Mouse (Mus musculus) thymus, postnatal 14 days (tissue): ENCODE results near the gene Myct1.
A peak's percentile ranks its signal among the peaks of the same experiment; 100 is the strongest.

Experiments
- DNase-seq: peaks from one replicate; pipeline ENCODE4 v3.0.0; 2021

The Myct1 gene

DNA sequence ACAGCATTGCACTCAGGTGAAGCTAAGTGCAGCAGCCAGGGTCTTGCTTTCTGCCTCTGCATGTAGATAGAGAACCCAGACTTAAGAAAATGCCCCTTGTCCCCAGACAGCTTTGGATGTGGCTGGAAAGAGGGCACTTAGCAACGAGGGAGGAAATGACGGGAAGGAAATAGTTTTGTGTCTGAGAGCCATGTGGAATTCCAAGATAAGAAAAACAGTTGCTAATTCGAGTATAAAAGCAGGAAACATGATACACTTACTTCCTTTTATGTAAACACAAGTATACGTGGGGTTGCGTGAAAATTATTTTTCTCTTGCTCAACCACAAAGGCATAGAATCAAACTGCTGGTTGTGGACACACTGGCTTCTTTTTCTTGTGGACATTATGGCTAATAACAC is at the start of gene Myct1:
Gene Myct1 (plus strand): TSS at position 312 of the 400 bp plus-strand sequence.
- no peak for DNase-seq

GRCm38 (mm10) chr10:5546428-5546827 is 47.1 kb upstream of the Myct1 start:
- DNase-seq: no peak

DNA sequence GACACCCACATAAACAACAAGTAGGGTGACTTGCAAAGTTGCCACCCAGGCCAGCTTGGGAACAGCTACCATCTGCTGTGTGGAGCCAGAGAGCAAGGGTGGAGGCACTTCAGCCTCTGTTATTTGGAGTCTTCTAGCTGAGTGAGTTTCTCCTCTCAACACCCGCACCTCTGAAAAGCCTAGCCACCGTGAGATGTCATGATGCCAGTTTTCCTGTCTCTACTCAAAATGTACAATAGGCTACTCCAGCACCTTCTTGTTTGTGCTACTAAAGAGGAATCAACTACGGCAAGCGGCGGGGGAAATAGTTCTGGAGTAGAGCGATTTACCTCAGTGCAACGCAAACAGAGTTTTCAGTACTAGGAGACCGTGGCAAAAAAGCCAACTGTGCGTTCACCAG is 45.8 kb upstream of the Myct1 start:
- no peak for DNase-seq

DNA sequence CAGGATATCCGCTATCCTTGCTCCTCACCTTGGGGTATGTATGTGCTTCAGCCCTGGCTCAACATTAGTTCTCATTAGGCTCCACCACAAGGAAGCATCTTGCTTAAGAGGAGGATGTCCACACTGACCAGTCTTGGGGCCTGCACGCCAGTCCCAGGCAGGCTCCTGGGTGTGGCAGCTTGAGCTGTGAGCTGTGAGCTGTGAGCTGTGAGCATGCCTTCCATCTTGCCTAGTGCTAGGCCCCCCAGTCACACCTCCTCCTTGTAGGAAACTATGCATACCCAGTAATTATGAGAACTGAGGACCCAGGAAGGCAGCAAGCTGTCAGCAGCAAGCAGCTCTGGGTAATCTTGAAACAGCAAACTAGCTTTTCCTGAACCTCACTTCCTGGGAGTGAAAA is 44.9 kb upstream of the Myct1 start:
- no peak for DNase-seq

- DNase-seq: no peak
Observed at GRCm38 (mm10) chr10:5549871-5550167, 43.8 kb upstream of the Myct1 start.

- peak; percentile 70 for DNase-seq
Observed at GRCm38 (mm10) chr10:5550168-5551021, 43.2 kb upstream of the Myct1 start.

DNA sequence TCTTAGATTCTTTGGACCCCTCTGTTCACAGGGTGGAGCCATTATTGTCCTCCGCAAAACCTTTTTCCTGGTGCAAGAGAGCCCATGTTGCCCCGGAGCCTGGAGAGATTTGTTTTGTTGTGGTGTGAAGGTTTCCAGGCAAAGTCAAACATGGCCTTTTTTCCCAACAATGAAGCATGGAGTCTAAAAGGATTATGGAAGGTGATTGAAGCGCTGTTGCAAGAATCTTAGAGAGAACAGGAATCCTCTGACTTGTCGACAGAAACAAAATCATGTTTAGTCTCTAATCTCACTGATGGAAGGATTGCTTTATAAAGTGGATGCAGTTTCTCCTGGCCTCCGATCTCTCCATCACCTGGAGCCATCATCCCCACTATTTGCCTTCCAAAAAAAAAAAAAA is 42.2 kb upstream of the Myct1 start, which contains the start of gene Syne1:
Gene Syne1 (minus strand): TSS at position 101 of the 400 bp plus-strand sequence.
- DNase-seq: no peak

DNA sequence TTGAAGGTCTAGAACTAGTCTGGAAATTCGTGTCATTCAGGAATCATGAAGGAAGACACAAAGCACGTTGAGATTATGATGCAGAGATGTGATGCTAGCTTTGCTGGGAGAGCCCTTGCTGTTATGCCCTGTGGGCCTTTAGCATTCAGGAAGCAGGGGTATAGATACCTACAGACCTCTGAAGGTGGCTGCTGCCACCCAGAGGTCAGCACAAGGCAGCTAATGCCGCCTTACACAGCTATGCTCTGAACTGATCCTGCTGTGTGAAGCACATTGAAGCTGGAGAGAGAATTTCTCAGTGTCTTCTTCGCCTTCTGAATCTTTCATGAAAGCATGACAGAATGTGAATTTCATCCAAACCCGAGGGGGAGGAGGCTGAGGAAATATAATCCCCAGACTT is 38.6 kb upstream of the Myct1 start:
- peak; percentile 6 for DNase-seq

DNA sequence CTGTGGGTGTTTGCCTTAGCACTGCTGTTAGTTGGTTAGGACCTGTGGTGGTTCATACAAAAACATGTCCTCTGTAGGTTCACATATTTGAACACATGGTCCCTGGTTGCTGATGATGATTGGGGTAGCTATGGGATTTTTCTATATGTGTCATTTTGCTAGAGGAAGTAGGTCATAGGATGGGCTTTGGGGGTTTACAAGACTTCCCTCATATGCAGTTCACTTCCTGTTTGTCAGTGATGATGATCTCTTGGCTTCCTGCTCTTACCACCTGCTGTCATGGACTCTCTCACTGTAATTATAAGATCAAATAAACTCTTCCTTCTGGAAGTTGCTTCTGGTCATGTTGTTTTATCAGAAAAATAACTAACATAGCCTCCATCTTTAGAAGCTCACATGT is 34.8 kb upstream of the Myct1 start:
- DNase-seq: no peak

GRCm38 (mm10) chr10:5560526-5560925 is 33.0 kb upstream of the Myct1 start:
- no peak for DNase-seq

GRCm38 (mm10) chr10:5561706-5562105 is 31.9 kb upstream of the Myct1 start:
- no peak for DNase-seq

DNA sequence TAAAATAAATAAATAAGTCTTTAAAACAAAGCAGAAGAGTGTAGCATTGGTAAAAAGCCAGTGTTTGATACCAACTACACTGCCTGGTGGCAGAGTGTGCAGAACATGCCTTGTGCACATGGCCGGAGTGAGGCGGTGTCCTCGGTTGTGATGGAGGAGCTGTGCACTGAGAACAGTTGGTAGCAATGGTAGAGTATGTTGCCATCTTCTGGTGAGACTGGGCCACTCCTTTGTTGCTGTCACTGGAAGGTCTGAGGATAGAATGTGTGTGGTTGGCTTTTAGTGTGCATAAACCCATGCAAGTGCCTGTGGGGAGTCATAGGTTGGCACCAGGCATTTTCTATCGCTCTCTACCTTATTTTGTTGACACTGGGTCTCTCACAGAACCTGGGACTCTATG is 24.6 kb upstream of the Myct1 start:
- no peak for DNase-seq

DNA sequence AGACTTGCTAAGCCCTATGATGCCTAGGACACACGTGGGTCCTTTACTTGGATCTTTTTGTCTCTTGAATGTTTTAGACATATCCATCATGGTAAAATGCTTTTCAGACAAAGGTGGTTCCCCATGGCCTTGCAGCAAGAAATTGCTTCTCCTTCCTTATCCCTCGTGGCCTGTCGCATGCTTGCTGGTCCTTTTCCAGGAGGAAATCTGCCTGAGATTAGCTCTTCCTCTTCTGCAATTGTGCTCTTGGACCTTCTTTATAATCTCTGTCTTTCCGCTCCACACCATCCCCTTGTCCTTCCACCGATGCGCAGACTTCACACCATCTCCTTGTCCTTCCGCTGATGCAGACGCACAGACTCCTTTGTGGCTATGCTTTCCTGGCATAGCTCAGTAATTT is 23.5 kb upstream of the Myct1 start:
- DNase-seq: no peak

- DNase-seq: no peak
Observed at GRCm38 (mm10) chr10:5571332-5571731, 22.2 kb upstream of the Myct1 start.

GRCm38 (mm10) chr10:5573328-5573727 is 20.2 kb upstream of the Myct1 start:
- peak; percentile 22 for DNase-seq

GRCm38 (mm10) chr10:5591061-5591460 is 2.5 kb upstream of the Myct1 start:
- no peak for DNase-seq

GRCm38 (mm10) chr10:5591996-5592395 is 1.6 kb upstream of the Myct1 start:
- no peak for DNase-seq

GRCm38 (mm10) chr10:5594457-5594856 is 882 bp downstream of the Myct1 start:
- no peak for DNase-seq

DNA sequence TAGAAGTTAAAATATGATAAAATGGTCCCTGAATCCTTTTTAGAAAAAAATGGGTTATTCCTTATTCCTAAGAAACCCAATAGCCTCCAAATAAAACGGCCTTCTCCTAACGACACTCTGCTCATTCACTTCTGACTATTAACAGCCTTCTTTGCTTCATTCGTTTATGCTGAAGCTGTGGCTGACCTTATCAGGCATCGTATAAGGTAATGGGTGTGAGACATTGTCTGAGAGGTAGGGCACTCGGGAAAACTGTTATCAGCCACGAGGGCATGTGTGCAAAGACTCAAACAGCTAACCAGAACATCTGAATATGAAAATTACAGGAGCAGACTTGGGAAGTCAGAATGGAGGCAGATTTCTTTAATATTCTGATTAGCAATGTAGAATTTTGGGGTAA is 3.0 kb downstream of the Myct1 start:
- no peak for DNase-seq

GRCm38 (mm10) chr10:5600123-5600522 is 6.5 kb downstream of the Myct1 start:
- peak; percentile 56 for DNase-seq

GRCm38 (mm10) chr10:5603512-5603911 is 9.9 kb downstream of the Myct1 start:
- peak; percentile 6 for DNase-seq

DNA sequence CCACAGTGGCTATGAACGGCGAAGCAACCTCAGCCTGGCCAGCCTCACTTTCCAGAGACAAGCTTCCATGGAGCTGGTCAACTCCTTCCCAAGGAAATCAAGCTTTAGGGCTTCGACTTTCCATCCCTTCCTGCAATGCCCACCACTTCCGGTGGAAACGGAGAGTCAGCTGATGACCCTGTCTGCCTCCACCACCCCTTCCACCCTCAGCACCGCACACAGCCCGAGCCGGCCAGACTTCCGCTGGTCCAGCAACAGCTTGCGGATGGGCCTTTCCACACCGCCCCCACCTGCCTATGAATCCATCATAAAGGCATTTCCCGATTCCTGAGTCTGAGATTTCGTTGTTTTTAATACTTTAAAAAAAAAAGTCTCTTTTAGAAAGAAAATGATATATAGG is 10.8 kb downstream of the Myct1 start:
- DNase-seq: no peak

DNA sequence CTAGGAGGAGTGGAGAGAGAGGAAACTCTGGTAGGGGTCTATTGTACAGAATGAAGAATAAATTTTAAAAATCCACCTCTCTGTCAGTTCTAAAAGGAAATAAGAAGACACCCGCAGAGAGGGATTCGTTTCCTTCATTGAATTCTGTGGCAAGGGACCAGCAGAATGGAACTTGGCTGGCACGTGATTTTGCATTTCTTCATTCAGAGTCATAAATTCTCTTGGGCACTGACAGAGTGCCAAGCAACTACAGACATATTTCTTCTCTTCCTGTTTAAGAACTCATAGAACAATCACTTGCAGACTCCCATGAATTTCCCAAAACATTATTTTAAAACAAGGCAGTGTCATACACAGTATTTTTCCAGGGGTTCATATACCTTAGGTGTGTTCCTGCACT is 15.3 kb downstream of the Myct1 start:
- DNase-seq: no peak

- no peak for DNase-seq
Observed at GRCm38 (mm10) chr10:5615186-5616040, 21.8 kb downstream of the Myct1 start.
